Mouse (Mus musculus) retina, adult 2 months (tissue): ENCODE results near the gene Rbm20.

ENCODE experiments used
- DNase-seq: peaks from one replicate; pipeline ENCODE4 v3.0.0-alpha.2; 2012; ENCODE audit warnings: low read depth, low spot score

Rbm20 gene

DNA sequence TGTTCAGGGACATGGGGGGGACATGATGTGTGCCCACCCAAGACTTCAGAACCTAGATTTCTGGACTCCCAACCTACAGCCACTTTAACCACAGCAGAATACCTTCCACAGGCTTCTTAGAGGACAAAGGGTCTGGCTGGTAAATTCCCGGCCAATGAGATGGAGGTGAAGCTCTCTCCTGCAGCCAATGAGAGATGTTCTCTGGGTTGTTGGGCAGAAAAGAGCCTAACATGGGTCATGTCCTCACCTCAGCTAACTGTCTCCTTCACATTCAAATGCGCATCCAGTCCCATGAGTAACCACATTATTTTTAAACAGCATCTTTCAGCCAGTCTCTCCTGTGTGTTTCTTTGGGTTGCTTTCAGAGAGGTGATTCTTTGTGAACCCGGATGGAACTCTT lies 5.7 kb upstream of the Rbm20 start:
- DNase-seq = no peak

DNA sequence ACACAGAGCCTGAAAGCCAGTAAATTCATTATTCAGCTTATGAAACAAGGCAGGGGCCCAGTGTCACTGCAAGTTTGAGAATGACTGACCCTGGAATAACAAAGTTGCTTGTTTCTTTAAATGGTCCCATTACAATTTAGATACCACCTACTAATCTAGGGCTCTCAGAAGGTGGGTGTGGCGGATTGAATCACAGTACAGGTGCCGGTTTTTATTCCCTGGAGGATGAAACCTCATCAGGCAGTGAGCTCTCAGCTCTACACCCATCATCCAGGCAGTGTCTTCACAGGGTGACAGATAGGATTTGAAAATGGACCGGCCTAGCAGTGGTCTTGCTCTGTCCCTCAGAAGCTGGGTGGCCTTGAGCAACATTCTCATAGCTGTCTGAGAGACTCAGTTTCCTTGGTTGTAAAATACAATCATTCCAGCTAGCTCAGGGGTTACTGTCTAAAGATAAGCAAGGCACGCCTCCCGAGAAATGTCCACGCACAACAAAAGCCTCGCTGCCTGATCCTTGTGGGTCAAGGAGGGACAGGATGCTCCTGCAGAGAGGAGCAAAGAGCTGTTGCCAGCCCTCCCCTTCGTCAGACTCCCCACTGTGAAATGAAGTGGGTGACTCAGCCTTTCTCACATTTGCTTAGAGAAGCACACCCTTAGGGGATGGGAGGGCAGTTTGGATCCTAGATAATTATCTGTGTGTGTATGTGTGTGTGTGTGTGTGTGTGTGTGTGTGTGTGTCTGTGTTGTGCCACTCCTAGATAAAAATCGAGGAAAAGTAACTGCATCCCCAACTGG lies 2.8 kb upstream of the Rbm20 start:
- DNase-seq = no peak

DNA sequence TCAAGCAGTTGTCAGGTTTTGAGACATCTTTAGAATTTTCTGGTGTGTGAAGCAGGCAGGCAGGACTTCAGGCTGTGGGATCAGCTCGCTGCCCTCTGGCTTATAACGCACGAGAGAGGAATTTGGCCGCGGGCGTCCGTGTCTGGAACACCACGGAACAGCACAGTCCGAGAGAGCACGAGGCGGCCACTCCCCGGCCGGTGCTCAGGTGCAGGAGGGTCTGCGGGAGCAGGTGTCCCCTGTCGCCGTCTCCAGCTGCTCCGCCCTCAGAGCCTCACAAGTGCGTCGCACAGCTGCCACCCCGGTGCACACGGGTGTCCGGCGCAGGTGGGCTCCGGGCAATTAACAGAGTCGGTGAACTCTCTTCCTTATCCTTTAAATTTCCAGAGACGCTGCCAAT lies 878 bp upstream of the Rbm20 start:
- DNase-seq = no peak

DNA sequence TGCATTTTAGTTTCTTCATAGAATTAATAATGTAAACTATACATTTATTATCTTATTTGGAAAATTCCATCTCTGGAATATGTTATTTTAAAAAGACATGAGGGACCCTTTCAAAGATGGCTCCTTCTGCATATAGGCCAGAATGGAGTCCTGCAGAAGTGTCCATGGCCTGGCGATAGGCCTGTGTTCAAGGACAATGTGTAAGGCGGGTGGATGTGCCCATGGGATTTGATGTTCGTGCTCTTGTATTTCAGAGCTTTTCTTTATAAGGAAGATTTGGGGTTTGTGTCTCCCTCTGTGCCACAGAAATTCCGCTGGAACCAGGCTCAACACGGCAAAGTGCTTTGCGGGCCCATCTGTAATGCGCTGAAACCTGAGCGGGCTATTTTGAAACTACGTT lies 2.1 kb downstream of the Rbm20 start:
- DNase-seq = no peak

DNA sequence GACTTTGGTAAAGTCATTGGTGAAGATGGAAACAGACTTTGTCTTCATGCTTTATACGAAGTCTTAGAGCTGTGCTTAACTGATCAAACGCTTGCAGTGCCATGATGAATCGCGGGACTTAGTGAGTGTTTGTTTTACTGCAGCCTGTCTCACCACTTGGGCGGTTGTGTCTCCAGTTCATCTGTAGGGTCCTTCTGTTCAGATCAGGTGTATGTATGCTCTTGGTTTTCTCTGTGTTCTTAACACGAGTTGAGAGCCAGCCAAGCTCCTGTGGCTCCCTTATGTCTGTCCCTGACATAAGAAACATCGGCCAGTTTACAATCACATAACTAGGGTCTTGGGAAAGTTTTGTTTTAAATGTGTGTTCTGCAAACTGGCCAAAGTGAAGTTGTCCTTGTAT lies 2.9 kb downstream of the Rbm20 start:
- no peak for DNase-seq

DNA sequence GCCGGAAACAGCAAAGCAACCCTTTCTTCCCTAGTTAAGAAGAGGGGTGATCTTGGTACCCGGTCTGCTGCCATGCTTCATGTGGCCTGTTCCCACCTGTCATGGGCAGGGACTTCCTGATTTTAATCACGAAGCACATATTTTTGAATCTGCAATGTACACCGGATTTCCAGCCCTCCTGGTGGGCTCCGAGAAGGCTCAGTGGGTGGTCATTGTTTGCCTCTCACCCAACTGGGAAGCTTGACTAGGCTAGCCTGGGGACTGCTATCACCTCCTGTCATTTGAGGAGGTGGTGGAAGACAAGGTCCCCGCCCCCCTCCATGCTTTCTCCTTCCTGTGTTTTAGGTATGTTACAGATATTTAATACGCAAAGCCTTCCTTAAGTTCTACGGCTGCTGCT lies 5.3 kb downstream of the Rbm20 start:
- DNase-seq = no peak

DNA sequence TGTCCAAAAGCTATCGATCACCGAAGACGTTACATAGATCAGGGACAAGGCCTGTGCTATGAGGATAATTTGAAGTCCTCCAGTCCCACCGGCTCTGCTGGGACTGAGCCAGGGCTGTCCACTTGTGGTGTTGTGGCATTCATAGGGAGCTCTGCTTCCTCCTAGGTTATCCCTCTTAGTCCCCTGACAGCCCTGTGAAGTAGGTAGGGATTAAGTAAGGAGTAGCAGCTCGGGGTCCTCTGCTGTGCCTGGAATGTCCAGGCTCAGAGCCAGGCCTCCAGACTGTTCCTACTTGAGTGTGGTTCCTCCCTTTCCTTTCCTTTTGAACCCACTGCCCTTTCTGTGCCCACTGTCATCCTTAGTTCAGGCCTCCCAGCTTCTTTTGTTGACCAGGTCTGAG lies 10.5 kb downstream of the Rbm20 start:
- DNase-seq = no peak

DNA sequence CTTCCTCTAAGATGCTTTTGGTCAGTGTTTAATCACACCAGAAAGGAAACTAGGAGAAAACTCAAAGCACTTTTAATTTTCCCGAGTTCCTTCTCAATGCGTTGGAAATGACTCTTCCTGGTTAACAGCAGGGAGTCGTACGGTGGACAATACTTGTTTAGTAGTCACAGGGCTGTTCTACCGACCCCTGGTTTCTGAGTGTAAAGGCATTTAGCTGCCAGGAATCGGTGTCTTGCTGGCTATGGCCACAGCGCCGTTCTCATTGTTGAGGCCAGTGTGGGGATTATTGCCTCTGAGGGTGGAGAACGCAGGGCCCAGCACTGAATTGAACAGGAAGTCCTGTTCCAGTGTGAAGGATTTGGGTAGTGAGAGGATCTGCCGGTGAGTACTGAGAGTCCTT lies 13.7 kb downstream of the Rbm20 start:
- DNase-seq = no peak

DNA sequence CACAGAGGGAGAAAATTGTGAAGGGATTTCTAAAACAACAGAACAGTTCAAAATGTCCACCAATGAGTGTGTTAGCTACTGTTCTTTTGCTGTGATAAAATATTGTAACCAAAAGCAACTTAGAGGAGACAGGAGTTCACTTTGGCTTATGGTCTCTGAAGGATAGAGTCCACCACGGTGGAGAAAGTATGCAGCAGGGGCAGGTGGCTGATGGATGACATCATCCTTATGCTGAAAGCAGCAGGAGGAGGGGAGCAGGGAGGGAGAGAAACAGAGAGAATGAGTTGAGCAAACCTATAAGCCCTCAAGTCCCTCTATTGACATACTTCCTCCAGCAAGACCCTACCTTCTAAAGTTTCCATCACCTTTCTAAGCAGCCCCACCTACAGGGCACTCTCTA lies 16.9 kb downstream of the Rbm20 start:
- DNase-seq = no peak

DNA sequence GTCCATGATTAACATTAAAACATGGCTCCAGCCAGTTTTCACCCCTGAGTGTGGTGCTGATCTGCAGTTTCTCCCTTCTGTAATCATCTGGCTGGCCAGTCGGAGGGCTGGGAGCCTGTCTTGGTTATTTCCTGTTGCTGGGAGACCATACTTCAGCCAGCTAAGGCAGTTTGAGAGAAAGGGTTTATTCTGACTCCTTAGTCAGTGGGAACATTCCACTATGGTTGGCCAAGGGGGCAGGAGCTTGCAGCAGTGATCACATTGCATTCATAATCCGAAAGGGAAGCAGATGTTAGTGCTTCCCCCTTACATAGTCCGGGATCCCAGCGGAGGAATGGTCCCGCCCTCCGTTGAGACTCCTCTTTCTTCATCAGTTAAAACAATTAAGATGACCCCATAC lies 19.0 kb downstream of the Rbm20 start:
- DNase-seq = no peak

DNA sequence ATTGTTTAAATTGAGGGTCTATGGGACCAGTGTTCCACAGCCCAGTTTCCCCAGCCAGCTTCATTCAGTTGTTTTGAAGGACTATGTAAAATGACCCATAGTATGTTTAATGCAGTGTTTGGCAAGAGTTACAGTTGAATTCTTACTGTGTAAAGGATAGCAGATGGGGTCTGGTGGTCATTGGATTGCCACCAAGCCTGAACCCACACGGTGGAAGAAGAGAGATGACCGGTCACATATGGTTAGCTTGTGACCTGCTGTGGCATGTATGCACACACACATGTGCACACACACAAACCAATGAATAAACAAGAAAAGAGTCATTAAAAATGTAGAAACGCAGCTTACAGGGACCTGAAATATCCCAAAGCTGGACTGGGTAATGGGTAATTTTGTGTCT lies 19.5 kb downstream of the Rbm20 start:
- DNase-seq = no peak

DNA sequence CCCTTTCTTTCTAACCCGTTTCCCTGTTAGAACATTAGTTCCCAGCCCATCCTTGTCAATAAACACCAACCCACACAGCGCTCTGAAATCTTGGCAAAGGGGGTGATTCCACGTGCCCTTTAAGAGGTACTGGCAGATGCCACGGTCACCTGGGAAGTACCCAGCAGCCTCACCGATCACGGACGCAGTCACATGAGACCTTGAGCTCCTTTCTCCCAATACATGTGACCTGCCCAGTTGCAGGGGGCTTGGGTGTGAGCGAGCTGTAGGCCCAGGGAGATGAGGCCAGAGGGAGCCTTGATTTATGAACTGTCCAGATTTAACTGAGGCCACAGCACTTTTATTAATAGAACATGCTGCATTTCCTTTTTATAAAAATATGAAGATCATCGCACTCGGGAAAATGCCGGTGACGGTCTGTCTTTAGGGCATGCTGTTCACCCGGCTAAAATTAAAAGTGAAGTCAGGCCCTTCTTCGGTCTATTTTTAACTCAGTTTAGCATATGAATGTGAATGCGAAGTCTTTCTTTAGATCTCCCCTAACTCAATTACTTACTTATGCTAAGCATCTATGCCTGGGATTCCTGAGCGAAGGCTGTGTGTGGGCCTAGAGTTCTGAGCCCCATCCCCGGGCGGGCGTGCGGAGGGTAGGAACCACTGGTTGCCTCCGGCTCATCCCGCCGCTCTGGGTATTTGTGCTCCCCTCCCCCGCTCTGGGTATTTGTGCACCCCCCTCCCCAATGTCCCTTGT lies 20.4 kb downstream of the Rbm20 start:
- no peak for DNase-seq

DNA sequence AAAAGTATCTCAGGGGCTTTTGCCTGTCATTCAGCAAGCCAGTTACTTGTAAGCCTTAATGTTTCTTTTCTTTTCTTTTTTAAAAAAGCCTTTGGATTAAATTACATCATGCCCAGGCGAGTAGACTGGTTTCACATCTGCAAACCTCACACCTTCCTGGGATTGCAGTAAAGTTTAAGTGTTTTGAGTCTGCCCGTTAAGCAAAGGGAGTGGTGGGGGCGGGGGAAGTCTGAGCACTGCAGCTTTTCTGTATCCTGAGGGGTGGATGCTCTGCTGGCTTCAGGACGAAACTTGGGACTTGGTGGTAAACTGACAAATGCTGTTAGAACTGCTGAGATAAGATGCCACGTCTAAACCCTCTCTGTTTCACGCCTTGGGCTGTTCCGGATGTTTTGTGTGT lies 22.6 kb downstream of the Rbm20 start:
- DNase-seq = no peak

DNA sequence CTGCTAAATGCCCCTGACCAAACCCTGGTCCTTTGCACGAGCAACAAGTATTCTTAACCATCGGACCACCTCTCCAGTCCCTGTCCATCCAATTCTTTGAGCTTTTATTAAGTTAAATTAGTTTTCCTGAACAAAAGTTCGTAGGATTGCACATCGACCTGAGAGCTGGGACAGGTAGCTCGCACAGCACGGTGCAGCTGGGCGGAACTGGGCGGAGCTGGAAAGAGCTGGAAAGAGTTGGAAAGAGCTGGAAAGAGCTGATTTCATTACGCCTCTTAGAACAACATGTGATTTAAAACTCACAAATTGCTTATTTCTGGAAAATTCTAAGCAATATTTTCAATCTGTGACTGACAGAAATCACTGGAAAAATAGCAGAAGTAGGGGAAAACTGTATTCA lies 24.3 kb downstream of the Rbm20 start:
- DNase-seq = no peak

DNA sequence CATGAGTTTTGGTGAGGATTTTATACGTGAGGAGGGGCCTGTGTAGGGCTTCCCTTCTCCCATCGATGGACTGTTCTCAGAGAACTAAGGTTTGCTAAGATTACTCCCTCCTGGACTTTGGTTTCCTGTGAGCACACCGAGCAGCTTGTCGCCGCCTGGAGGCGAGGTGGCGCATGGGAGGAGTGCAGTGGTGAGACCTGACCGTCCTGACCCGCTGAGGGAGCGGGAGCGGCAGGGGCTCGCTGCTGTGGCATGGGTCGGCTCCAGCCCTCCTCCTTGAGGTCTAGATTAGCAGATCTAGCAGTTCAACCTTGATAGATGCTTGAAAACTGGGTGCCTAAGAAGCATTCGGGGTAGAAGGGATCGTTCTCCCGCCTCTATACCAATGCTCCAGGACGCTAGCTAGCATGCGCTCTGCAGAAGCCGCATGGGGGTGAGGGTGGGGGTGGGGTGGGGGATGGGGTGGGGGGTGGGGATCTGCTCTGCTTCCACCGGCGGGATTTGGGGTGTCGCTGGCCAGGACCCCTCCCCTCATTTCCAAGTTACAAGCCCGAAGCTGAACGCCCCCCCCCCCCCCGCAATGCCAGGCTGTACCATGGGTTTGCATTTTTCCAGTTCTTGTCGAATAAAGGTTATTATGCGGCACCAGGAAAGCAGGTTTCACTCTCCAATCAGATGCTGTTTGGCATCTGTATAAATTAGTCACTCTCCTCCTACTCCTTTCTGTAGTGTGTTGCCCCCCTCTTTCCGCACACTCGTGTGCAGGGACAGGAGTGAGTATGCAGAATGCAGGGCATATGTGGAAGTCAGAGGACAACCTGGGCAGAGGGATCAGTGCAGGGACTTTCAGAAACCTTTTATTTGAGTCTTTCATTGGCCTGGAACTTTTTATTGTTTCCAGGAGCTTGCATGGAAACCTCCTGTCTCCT lies 28.1 kb downstream of the Rbm20 start:
- DNase-seq = peak; percentile 11

DNA sequence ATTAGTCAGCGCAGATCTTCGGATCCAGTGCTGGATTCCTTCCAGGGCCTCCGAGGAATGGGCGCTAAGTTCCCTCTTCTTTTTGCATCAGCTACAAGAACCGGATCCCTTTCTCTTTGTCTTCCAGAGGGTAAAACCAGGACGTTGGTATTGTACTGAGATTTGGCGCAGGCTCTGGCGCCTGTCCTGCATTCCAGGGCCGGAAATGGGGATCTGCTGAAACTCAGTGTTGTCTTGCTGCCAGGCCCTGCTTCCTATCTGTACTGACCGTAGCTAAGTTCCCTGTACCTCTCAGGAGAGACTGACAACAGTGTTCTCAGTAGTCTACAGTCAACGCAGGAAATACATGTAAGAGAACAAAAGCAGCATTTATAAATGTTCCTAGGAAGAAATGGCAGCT lies 31.3 kb downstream of the Rbm20 start:
- no peak for DNase-seq

DNA sequence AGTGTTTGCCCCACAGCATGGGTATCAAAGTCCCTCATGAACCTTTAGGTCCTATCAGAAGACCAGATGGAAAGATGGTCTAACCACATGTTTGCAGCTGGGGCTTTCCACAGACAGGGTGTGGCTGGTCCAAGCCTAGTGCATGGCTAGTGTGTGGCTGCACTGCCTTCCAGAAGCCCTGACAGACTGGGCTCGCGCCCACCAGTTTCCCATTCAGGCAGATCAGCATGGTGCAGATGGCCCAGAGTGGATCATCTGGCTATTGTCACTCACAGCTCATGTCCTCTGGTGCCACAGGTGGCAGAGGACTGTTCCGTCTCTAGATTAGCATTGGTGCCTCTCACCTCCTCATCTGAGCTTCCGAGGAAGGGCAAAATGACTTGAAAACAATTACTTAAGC lies 33.8 kb downstream of the Rbm20 start:
- DNase-seq = no peak

DNA sequence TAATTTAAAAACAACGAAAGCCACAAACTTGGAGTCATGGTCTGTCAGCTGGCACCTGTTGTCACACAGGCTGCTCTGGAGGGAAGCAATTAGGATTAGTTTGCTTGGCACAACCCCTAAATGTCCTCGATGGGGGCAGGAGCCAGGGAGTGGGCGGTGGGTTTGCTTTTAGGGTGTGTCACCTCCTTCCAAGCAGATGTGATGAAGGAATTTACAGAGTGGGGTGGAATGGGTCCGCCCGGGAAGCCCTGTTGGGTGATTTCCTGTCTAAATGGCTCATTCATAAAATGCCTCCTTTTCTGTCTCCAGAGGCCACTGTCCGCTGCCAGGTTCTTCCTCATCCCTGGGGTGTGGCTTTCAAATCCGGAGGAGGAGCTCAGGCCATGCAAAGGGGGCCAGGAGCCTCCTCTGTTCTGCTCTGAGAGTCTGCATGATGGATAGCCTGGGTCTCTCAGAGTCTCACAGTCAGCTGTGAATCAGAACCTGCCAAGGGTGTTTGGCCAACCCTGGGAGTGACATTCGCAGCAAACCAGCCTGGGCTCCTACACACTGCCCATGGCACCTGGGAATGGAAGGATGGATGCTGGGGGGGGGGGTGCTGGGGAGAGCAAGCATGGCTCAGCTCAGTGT lies 34.3 kb downstream of the Rbm20 start:
- DNase-seq = no peak

DNA sequence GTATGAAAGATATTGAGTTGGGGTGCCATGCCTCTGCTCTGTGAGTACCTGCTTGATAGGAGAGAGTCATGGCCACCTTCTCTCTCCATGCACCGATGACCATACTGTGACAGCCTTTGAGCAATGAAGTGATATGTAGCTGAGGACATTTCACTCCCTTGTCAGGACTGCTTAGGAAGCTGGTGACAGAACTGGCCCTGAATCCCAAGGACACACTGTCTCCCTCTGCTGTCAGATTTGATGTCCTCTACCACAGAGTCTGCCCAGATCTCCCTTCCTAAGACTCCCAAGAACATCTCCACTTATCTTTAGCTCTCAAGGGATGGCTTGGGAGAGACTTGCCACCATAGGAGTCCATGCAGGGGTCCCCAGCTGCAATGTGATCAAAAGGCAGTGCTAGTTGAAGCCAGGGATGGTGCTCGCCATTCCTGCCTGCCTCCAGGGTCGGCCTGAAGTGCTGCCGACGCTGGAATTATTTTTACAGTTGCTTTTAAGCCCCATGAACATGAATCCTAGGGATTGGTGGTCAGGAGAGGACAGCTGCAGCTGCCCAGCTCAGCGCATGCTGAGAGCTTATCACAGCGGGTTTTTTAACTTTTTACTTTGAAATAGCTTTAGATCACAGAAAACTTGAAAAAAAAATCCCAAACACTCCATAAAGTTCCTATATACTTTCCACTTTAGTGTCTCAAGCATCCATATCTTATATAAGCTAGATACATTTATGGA lies 35.4 kb downstream of the Rbm20 start:
- no peak for DNase-seq

DNA sequence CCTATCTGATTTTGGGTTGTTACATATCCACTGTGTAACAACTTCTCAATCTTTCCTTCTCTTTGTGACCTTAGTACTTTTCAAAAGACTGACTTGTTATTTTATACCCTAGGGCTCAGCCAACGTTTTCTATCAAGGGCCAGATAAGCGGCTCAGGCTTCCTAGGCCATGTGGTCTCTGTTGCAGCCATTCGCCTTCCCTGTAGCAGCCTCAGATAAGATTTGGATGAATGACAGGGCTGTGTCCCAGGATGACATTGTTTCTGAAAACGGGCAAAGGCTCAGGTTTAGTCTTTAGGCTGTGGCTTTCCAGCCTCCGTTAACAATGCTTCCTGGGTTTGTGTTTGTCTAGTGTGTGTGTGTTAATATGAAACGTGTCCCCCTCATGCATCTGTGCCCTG lies 36.3 kb downstream of the Rbm20 start:
- DNase-seq = no peak

DNA sequence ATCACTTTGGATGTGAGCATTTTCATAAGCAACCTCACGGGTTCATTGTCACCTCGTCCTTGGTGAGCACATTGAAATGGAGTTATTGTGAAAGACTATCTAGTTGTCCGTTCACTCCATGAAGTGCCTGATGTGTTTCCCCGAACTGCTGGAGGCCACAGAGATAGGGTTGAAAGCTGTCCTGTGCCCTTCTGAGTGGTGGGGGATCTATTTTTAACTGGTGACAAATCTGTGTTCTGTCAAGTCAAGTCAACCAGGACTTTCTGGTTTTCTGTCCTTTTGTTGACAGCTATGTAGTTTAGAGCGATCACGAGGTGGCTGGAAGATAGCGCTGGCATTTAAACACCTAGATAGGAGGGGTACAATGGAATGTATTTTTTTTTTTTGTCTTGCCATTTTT lies 39.4 kb downstream of the Rbm20 start:
- DNase-seq = no peak
